Mouse (Mus musculus) urinary bladder, adult 18-20 months (tissue): Measurements from ENCODE around the gene Prkaca.
"Not testable (repeated sequence)": the region's sequence is repeated elsewhere in the genome, so short reads cannot be mapped to it uniquely, and the experiment has no call there.

Experiments
- DNase-seq, 2 experiments: peaks; one replicate each; pipeline ENCODE4 v3.0.0; 2022; ENCODE audit warnings: low spot score in 2 of 2, mixed read lengths in 2 of 2

The Prkaca gene

DNA sequence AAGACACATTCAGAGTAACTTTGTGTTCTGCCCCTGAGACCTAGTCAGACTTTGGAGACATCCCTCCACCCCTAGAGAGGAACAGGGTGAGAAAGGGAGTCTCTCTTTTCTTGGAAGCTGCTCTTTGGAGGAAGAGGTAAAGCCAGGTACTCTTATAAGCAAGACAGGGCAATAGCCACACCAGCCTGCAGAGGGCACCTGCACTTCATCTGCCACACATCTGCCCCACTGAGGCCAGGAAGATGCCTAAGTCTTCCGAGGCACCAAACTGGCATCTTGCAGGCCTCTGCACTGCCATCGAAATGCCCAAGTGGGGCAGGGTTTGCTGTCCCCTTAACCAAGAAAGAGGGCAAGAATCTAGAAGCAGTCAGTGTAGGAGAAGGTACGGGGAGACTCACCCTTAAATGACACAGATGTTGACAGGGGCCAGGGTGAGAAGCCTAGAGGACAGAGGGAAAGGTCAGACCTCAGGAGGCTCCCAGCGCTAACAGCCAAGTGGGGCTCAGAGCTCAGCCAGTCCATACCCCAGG lies 3.4 kb downstream of the Prkaca start:
- no peak for DNase-seq

DNA sequence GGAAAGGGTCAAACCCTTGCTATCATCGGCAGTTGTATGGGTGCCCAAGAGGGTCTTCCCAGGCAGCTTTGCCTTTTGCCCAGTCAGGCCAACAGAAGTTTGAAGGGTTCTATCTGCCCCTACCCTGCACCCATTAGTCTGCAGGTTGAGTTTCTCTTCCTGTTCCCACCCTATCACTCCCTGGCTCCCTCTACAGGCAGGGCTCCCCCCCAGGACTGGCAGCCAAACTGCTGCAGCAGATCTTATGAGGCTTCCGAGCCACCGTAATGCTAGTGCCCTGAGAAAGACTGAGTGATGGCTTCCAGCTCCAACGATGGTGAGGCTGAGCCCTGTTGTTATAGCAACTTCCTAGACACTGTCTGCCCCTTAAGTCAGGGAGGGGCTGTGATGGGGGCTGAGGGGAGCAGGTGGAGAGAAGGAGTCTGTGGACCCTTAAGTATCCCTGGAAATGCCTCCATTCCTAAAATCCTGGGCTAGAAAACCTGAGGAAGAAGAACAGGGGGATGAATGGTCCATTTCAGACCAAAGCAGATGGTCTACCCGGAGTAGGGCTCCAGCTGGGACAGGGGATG lies 4.1 kb downstream of the Prkaca start:
- no peak for DNase-seq

DNA sequence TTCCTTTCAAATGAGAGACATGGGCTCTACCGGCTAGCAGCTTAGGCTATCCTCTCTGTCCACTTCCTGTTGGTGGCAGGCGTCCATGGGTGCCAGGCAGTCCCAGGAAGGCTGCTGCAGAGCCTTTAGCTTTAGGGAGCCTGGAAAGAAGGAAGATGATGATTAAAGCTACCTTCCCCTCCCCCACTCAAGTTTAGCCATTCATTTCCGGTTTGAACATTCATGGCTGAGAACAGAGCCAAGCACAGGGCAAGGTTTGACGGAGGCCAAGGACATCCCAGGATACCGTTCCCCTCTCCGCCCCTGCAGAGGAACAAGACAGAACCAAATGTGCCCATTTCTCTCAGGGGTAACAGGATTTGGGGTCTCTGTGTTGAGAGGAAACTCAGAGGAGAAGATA lies 4.9 kb downstream of the Prkaca start:
- no peak for DNase-seq

DNA sequence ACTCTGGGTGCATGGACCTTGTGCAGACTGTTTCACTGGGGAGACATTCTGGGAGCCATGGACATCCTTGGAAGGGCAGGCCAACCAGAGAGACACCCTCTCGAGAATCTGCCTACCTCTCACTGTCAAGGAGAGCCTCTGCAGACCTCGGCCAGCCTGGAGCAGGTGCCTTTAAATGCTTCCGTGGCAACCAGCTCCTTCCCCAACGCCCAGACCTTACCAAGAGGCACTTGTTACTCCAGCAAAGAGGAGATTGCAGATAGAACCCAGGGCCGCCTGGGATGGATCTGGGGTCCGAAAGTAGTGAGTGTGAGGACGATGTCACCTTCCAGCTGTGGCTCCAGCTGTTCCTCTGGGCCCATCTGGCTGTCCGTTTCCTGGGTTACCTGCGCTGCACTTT lies 5.4 kb downstream of the Prkaca start:
- DNase-seq, result no peak

DNA sequence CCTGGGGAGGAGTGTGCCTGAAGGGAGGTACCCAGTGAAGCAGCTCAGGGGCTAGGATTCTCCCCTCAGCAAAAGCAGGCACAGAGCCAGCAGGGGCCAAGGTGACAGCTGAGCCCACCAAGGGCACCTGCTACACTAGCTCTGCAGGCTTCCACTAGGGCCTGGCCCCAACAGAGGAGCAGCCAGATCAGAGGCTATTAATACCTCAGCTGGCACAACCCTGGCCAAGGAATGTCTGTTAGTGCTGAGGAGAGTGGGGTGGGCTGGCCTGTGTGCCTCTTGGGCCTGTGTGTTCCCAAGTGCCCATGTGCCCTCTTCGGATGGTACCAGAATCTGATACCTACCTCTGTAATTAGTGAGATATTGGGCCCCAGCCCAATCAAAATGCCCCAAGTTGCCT lies 7.5 kb downstream of the Prkaca start:
- no peak for DNase-seq

DNA sequence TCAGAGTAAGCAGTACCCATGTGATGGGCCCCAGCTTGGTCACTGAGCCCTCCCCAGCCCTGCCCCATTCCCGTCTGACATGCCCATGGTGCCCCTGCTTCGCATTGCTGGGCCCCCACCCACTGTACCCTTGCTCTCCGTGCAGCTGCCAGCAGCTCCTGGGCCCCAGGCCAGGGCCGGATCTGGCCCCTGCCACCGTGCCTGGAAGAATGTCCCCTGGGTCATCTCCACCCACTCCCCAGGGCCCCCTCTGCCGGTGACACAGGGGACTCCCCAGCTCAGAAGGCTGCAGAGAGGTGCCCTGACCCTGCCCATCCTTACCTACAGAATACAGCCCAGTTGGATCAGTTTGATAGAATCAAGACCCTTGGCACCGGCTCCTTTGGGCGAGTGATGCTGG lies 8.1 kb downstream of the Prkaca start:
- no peak for DNase-seq

DNA sequence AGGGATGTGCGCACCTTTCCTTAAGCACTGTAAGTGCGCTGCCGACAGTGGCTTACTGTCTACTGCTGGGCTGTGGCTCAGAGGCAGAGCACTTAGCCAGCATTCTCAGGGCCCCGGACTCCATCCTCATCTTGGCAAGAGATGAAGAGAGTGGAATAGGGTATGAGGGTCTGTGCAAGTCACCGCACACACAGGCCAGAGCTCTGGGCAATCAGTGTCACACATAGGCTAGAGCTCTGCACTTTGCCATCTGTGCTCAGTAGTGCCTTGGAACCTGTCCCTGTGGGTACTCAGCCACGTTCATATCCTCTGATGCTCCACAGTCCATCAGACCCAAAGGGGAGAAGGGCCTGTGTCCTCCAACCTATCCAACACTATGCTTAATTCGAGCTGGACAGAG lies 8.7 kb downstream of the Prkaca start:
- DNase-seq, result no peak

DNA sequence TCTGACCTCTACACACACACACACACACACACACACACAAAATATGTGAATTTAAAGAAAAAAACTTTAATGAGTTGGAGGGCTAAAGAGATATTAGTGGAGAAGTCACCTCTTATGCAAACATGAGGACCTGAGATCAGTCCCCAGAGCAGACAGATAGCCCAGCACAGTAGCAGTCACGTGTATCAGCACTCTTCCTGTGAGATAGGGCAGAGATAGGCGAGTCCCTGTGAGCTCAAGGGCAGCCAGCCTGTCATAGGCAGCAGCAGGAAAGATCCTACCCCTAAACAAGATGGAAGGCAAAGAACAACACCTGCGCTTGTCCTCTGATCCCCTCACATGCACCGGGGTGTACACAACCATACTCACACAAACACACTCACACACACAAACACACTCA lies 9.7 kb downstream of the Prkaca start:
- no peak for DNase-seq

DNA sequence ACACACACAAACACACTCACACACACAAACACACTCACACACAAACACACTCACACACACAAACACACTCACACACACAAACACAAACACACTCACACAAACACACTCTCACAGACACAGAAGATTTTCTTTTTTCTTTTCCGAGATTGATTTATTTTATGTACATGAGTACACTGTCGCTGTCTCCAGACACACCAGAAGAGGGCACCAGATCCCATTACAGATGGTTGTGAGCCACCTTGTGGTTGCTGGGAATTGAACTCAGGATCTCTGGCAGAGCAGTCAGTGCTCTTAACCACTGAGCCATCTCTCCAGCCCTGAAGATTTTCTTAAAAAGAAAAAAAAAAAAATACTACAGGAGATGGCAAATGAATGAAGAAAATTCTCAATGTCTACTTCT lies 10.4 kb downstream of the Prkaca start:
- DNase-seq, result not testable (repeated sequence)

DNA sequence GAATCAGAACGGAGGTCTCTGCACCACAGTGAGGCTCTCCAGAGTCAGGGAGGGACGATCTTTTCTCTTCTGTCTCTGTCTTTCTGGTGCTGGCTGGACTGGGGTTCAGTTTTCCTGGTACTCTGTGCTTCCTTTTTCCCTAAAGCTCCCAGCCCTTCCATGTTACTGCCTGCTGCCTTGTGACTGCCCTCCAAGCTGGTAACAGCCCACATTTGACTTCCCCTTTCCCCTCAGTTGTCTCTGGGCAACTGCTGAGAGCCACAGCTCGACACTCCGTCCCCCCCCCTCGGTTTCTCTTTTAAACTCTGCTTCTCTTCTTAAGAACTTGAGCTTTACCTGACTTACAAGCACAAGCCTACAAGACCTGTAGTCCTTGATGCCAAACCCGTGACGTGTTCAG lies 16.4 kb downstream of the Prkaca start:
- no peak for DNase-seq

DNA sequence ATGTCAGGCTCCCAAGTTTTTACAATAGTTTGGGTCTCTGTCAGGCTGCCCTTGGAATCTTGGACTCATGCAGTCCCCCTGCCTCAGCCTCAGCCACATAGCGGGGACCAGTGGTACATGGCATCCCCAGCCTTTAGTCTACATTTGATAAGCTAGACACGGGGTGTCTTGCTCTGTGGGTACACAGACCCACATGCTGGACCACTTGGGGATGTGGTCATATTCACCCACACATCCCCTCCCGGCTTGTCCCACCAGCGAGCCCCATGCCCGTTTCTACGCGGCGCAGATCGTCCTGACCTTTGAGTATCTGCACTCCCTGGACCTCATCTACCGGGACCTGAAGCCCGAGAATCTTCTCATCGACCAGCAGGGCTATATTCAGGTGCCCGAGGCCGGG lies 17.4 kb downstream of the Prkaca start:
- no peak for DNase-seq

DNA sequence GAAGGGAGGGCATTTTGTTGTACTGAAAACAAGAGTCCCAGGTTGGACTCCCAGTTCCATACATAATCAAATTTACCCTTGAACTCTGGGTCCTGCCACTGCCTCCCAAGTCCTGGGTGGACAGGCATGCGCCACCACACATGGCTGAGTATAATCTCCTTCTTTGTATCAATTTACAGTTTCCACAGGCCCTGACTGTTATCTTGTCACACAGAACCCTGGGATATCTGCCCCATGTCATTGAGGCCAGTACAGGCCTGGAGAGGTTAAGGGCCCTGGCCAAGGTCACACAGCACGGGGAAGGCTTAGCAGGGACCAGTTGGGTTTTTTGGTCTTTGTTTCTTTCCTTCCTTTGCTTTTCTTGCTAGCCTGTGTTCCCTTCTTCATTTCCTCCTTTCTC lies 19.7 kb downstream of the Prkaca start:
- DNase-seq, result no peak

DNA sequence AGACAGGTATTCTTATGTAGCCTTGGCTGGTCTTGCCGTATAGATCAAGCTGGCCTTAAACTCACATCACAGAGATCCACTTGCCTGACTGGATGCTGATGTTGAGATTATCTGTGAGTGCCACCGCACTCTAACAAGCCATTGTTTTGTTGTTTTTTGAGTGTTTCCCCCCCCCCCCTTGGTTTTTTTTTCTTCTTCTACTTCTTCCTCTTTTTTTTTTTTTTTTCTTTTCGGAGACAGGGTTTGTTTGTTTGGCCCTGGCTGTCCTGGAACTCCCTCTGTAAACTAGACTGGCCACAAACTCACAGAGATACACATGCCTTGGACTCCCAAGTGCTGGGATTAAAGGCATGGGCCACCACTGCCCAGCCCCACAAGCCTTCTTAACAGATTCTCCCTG lies 21.2 kb downstream of the Prkaca start:
- no peak for DNase-seq

DNA sequence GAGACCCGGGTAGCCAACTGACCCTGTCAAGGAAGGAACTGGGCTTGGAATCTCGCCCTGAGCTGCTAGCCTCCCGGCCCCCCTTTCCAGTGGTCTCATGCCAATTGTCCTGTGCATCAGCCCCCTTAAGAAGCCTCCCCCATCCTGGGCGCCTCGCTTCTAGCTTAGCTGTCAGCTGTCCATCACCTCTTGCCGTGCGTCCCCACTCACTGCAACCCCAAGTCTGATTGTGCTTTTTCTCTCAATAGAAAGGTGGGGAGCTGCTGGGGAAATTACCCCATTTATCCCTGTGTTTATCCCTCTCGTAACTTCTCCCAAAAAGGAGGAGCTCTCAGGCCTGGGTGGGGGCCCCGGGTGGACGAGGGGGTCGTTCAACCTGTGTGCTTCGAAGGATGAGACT lies 23.2 kb downstream of the Prkaca start:
- DNase-seq, result no peak

DNA sequence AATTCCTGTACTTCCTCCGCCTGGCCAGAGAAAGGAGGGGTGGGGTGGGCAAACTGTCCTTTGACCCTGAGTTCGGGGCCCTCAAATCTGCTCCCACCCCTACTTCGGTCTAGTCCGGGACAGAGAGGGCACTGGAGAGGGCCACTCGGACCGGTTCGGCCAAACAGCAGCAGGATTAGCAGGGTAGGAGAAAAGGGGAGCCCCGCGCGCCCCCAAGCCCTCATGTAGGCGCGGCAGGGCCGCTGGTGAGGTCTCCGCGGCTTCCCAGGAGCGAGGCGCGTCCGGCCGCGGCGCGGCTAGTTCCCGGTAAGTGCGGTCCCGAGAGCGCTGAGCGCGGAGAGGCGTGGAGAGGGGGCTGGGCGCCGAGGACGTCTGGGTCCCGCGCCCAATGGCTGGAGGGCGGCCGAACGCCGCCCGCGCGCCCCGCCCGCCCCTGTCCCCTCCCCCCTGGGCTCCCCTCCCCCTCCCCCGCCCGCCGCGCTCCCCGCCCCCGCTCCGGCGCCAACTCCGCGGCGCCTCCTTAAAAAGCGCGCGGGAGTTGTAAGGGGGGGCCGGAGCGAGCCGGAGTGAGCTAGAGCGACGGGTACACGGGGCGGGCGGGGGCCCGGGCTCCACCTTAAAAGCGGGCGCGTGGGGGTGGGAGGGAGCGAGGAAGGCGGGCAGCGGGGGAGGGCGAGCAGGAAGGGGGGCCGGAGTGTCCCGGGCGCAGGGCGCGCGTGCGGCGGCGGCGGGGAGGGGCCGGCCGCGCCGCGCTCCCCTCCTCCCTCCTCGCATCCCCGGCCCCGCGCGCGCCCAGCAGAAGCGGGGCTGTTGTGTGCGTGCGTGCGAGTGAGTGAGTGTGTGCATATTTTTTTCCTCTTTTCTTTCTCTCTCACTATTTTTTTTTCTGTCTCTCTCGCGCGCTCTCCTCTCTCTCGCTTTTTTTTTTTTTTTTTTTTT lies 24.0 kb downstream of the Prkaca start:
- DNase-seq, result peak; percentile 85 to 87

DNA sequence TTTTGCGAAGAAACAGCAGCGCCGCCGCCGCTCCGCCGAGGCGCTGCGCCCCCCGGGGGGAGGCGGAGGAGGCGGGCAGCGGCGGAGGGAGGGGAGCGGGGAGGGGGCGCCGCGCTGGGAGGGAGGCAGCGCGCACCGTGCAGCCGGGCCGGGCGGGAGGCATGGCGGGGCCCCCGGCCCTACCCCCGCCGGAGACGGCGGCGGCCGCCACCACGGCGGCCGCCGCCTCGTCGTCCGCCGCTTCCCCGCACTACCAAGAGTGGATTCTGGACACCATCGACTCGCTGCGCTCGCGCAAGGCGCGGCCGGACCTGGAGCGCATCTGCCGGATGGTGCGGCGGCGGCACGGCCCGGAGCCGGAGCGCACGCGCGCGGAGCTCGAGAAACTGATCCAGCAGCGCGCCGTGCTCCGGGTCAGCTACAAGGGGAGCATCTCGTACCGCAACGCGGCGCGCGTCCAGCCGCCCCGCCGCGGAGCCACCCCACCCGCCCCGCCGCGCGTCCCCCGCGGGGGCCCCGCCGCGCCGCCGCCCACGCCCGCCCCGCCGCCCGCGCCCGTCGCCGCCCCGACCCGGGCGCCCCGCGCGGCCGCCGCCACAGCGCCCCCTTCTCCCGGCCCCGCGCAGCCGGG lies 24.8 kb downstream of the Prkaca start, which contains the start of gene Samd1:
Samd1 (plus strand) TSS at position 162 of the 631 bp plus-strand sequence.
- peak in 1 of 2 experiments; percentile 39 for DNase-seq

DNA sequence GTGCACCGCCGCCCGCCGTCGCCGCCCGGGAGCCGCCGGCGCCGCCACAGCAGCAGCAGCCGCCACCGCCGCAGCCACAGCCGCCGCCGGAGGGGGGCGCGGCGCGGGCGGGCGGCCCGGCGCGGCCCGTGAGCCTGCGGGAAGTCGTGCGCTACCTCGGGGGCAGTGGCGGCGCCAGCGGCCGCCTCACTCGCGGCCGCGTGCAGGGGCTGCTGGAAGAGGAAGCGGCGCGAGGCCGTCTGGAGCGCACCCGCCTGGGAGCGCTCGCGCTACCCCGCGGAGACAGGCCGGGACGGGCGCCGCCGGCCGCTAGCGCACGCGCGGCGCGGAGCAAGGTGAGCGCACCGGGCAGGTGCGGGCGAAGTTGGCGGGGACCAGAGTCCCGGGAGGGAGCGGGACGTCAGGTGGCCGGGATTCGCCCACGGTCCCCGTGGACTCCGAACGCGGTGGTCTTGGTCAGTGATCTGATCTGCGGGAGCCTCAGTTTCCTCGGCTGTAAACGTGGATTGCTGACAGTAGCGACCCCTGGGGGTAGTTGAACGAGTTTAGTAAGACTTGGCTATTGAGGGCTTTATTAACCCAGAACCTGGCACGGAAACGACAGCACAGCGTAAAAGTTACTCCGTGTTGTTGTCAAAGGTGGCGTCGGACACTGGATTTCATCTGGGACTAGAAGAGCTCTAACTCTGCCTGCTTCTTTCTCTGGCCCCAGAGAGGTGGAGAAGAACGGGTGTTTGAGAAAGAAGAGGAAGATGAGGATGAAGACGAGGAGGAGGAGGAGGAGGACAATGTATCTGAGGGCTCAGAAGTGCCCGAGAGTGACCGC lies 25.7 kb downstream of the Prkaca start:
- DNase-seq, result peak in 1 of 2 experiments; percentile 67

DNA sequence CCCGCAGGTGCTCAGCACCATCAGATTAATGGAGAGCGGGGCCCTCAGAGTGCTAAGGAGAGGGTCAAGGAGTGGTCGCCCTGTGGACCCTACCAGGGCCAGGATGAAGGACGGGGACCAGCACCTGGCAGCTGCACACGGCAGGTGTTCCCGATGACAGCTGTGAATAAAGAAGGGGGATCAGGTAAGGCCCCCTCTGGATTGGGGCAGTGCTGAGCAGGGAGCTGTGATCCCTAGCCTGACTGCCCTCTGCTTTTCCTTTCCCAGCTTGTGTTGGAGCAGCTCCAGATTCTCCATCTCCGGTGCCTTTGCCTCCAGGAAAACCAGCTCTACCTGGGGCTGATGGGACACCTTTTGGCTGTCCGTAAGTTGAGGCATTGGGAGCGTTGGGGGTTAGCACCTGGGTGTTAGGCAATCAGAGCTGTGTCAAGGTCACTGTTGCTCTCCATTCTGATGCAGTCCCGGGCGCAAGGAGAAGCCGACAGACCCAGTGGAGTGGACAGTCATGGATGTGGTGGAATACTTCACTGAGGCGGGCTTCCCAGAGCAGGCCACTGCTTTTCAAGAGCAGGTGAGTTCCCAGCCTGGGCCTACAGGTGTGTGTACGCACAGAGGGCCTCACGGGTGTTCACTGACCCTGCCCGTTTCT lies 26.4 kb downstream of the Prkaca start:
- no peak for DNase-seq

DNA sequence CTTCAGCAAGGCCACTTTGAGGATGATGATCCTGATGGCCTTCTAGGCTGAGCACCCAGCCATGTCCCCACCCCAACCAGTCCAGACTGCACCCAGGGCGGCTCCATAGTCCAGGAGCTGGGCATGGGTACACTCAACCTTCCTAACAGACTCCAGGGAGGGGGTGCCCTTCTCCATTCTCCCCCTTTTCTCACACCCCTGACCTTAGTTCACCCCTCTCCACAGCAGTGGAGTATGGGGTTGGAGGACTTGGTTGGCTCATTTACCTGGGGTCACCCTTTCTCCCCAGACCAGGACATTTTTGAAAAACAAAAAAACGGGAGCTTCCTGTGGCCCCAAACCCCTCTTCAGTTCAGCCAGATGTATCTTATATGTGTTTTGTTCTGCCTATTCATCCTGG lies 27.0 kb downstream of the Prkaca start:
- DNase-seq, result no peak

DNA sequence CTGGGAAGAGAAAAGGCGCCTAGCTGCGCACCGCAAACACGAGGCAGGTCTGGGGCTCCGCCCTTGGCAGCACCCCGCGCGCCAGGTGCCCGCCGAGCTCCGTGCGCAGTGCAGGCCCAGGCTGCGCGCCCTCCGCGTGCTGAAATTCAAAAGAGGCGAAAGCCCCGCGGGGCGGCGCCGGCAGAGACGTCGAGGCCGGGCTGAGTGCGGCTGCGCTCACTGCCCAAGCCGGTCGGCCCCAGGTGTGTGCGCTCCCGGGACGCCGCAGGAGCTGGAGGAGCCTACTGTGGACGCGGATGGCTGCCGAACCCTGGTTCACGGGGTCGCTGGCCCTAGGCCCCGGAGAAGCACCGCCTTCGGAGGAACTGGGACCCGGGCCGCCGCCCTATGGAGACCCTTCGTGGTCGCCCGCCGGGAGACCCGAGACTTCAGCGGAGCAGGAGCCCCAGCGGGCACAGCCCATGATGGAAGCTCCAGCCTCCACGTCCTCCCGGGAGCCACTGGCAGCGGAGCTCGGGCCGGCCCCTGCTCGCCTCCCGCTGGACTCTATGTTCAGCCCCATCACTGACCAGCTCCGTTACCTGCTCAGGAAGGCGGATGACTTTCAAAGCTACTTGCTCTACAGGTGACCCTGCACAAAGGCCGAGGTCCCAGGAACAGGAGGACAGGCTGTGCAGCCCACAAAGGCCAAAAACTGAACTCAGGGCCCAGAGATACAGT lies 28.6 kb downstream of the Prkaca start, which contains the start of gene 1700067K01Rik:
1700067K01Rik (plus strand) TSS at position 222 of the 720 bp plus-strand sequence.
- no peak for DNase-seq
